Mouse (Mus musculus): ENCODE measurements around the gene Pde4c.

DNA sequence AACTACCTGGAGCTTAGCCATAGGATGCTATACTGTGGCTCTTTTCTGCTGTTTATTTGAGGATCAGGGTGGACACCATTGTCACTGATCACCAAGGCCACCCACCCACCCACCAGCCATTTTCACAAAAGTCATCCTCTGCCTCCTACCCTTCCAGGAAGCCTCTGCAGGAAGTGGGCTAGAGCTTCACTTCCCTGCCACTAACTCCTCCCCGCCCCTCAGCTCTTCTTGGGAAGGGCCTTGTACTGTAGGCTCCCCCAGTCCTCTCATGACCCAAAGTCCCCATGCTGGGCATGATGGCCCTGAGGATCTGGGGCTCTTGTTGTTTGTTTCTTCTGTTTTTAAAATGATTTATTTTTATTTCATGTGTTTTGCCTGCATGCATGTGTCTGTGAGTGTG is 48.2 kb upstream of the Pde4c start:
- TF ChIP-seq CTCF (IDR thresholded peaks at IDR 0.05; ENCODE audit: control insufficient read depth, insufficient read depth, insufficient replicate concordance, low read depth, low read length) = no peak
- TF ChIP-seq POLR2A (IDR thresholded peaks at IDR 0.05; ENCODE audit: control insufficient read depth, low read depth, low read length) = no peak
